Mouse (Mus musculus) CH12.LX (cell line): ENCODE data around the gene Plppr3. TPM values are rescaled to one million over a fixed set of nuclear protein-coding genes. Genes with fewer than 3 reads are reported as not detected.

ENCODE experiments used
- DNase-seq: peaks from one replicate; pipeline ENCODE4 v3.0.0-alpha.2; 2013; ENCODE audit errors: extremely low read depth
- H3K27ac ChIP-seq: 2 replicates; pipeline ENCODE4 v1.5.1; 2012; ENCODE audit warnings: low read depth, mild to moderate bottlenecking, control low read depth, moderate library complexity; ENCODE audit not compliant: insufficient read depth
- H3K27me3 ChIP-seq: replicated peaks from 2 replicates; pipeline ENCODE3; 2012; ENCODE audit warnings: inconsistent platforms
- H3K36me3 ChIP-seq, 2 experiments: replicated peaks in 1 of 2; 2 replicates each; pipeline versions ENCODE3 to v1.6.1; 2012; ENCODE audit warnings: inconsistent platforms in 1 of 2, low read length in 1 of 2, mild to moderate bottlenecking in 1 of 2, mixed read lengths in 1 of 2, moderate library complexity in 1 of 2; ENCODE audit not compliant: control insufficient read depth in 1 of 2, insufficient read depth in 1 of 2
- H3K4me1 ChIP-seq, 2 experiments: 2 replicates each; pipeline ENCODE4 v1.6.1; 2012; ENCODE audit warnings: inconsistent platforms in 1 of 2, moderate library complexity in 1 of 2; ENCODE audit not compliant: insufficient read depth in 2 of 2, control insufficient read depth in 1 of 2
- H3K4me2 ChIP-seq: 2 replicates; pipeline ENCODE4 v1.6.1; 2012; ENCODE audit warnings: low read depth, mild to moderate bottlenecking, control low read depth; ENCODE audit not compliant: poor library complexity, insufficient read depth, severe bottlenecking
- H3K4me3 ChIP-seq, 3 experiments: fragments of 150-350 bp in 1 of 3; sonication (generic) in 1 of 3; replicated peaks in 1 of 3; 2 replicates each; pipeline versions ENCODE3 to v1.5.1; 2011 to 2012; ENCODE audit warnings: low read depth in 2 of 3, low read length in 2 of 3, mild to moderate bottlenecking in 2 of 3, moderate library complexity in 2 of 3, control low read depth in 1 of 3, improper control_type of control experiment in 1 of 3, inconsistent platforms in 1 of 3, mixed read lengths in 1 of 3; ENCODE audit not compliant: poor library complexity in 1 of 3
- H3K79me2 ChIP-seq: replicated peaks from 2 replicates; pipeline ENCODE4 v1.6.1; 2012; ENCODE audit warnings: mild to moderate bottlenecking, moderate library complexity; ENCODE audit not compliant: control insufficient read depth, poor library complexity, insufficient read depth, severe bottlenecking; ENCODE audit errors: extremely low read depth
- H3K9ac ChIP-seq: 2 replicates; pipeline ENCODE4 v1.6.1; 2012; ENCODE audit warnings: low read depth, mild to moderate bottlenecking, control low read depth, moderate library complexity; ENCODE audit not compliant: insufficient read depth
- H3K9me3 ChIP-seq: replicated peaks from 2 replicates; pipeline ENCODE3; 2012; ENCODE audit warnings: low read length, inconsistent platforms, mixed read lengths
- CHD2 ChIP-seq: IDR thresholded peaks from 2 replicates; pipeline ENCODE4 v1.6.1; 2011; ENCODE audit warnings: low read length, improper control_type of control experiment
- CTCF ChIP-seq, 2 experiments: IDR thresholded peaks in 1 of 2; conservative IDR thresholded peaks in 1 of 2; 2 replicates each; pipeline ENCODE4 v1.5.1; 2011 to 2012; ENCODE audit warnings: low read depth in 2 of 2, low read length in 2 of 2, improper control_type of control experiment in 1 of 2, inconsistent platforms in 1 of 2, mild to moderate bottlenecking in 1 of 2, moderate library complexity in 1 of 2
- ELF1 ChIP-seq: IDR thresholded peaks from 2 replicates; pipeline ENCODE4 v1.6.1; 2014; ENCODE audit warnings: low read depth, mild to moderate bottlenecking, inconsistent platforms, low read length, improper control_type of control experiment
- EP300 ChIP-seq: IDR thresholded peaks from 2 replicates; pipeline ENCODE4 v1.6.1; 2011; ENCODE audit warnings: low read length, improper control_type of control experiment
- ETS1 ChIP-seq: conservative IDR thresholded peaks from 2 replicates; pipeline ENCODE4 v1.6.1; 2012; ENCODE audit warnings: low read depth, mild to moderate bottlenecking, inconsistent platforms, low read length, improper control_type of control experiment, moderate library complexity
- GABPA ChIP-seq: IDR thresholded peaks from 2 replicates; pipeline ENCODE4 v1.6.1; 2012; ENCODE audit warnings: low read depth, low read length, improper control_type of control experiment, inconsistent platforms; ENCODE audit not compliant: insufficient replicate concordance
- HCFC1 ChIP-seq: IDR thresholded peaks from 2 replicates; pipeline ENCODE4 v1.6.1; 2012; ENCODE audit warnings: low read depth, mild to moderate bottlenecking, inconsistent platforms, low read length, improper control_type of control experiment
- JUN ChIP-seq: IDR thresholded peaks from 2 replicates; pipeline ENCODE4 v1.6.1; 2011; ENCODE audit warnings: low read depth, mild to moderate bottlenecking, low read length, improper control_type of control experiment, moderate library complexity; ENCODE audit not compliant: insufficient read depth
- JUND ChIP-seq: conservative IDR thresholded peaks from 2 replicates; pipeline ENCODE4 v1.6.1; 2011; ENCODE audit warnings: low read depth, low read length, improper control_type of control experiment
- KAT2A ChIP-seq: IDR thresholded peaks from 2 replicates; pipeline ENCODE4 v1.6.1; 2012; ENCODE audit warnings: low read length, improper control_type of control experiment, inconsistent platforms; ENCODE audit not compliant: insufficient replicate concordance
- MAFK ChIP-seq: IDR thresholded peaks from 2 replicates; pipeline ENCODE4 v1.6.1; 2011; ENCODE audit warnings: low read length, improper control_type of control experiment; ENCODE audit not compliant: insufficient replicate concordance
- MAX ChIP-seq: IDR thresholded peaks from 2 replicates; pipeline ENCODE4 v1.6.1; 2011; ENCODE audit warnings: low read length, improper control_type of control experiment
- MAZ ChIP-seq: IDR thresholded peaks from 2 replicates; pipeline ENCODE4 v1.6.1; 2012; ENCODE audit warnings: low read depth, mild to moderate bottlenecking, inconsistent platforms, low read length, improper control_type of control experiment, moderate library complexity
- MXI1 ChIP-seq: IDR thresholded peaks from 2 replicates; pipeline ENCODE4 v1.6.1; 2011; ENCODE audit warnings: mild to moderate bottlenecking, low read depth, low read length, improper control_type of control experiment
- MYC ChIP-seq: IDR thresholded peaks from 2 replicates; pipeline ENCODE4 v1.6.1; 2011; ENCODE audit warnings: low read depth, mild to moderate bottlenecking, improper control_type of control experiment, low read length
- NRF1 ChIP-seq: IDR thresholded peaks from 2 replicates; pipeline ENCODE4 v1.6.1; 2014; ENCODE audit warnings: low read depth, mild to moderate bottlenecking, inconsistent platforms, low read length, improper control_type of control experiment, moderate library complexity
- PAX5 ChIP-seq: IDR thresholded peaks from 2 replicates; pipeline ENCODE4 v1.6.1; 2012; ENCODE audit warnings: low read length, inconsistent platforms, mixed read lengths
- POLR2A ChIP-seq: IDR thresholded peaks from 2 replicates; pipeline ENCODE4 v1.6.1; 2011; ENCODE audit warnings: low read depth, mild to moderate bottlenecking, improper control_type of control experiment, low read length
- SIN3A ChIP-seq: IDR thresholded peaks from 2 replicates; pipeline ENCODE4 v1.6.1; 2012; ENCODE audit warnings: low read length, improper control_type of control experiment, inconsistent platforms
- SMC3 ChIP-seq: IDR thresholded peaks from 2 replicates; pipeline ENCODE4 v1.6.1; 2011; ENCODE audit warnings: low read depth, low read length, improper control_type of control experiment
- TCF12 ChIP-seq: IDR thresholded peaks from 2 replicates; pipeline ENCODE4 v1.6.1; 2014; ENCODE audit warnings: low read depth, mild to moderate bottlenecking, inconsistent platforms, low read length, improper control_type of control experiment
- UBTF ChIP-seq: IDR thresholded peaks from 2 replicates; pipeline ENCODE4 v1.6.1; 2012; ENCODE audit warnings: low read depth, mild to moderate bottlenecking, inconsistent platforms, low read length, improper control_type of control experiment, moderate library complexity
- USF1 ChIP-seq: IDR thresholded peaks from 2 replicates; pipeline ENCODE4 v1.6.1; 2014; ENCODE audit warnings: low read depth, mild to moderate bottlenecking, inconsistent platforms, low read length, improper control_type of control experiment
- USF2 ChIP-seq: conservative IDR thresholded peaks from 2 replicates; pipeline ENCODE4 v1.6.1; 2011; ENCODE audit warnings: low read depth, low read length, improper control_type of control experiment
- ZKSCAN1 ChIP-seq: IDR thresholded peaks from 2 replicates; pipeline ENCODE4 v1.6.1; 2012; ENCODE audit warnings: low read depth, inconsistent platforms, low read length, improper control_type of control experiment, borderline replicate concordance
- ZMIZ1 ChIP-seq: IDR thresholded peaks from 2 replicates; pipeline ENCODE4 v1.6.1; 2012; ENCODE audit warnings: low read depth, mild to moderate bottlenecking, inconsistent platforms, low read length, improper control_type of control experiment
- ZNF384 ChIP-seq: IDR thresholded peaks from 2 replicates; pipeline ENCODE4 v1.6.1; 2012; ENCODE audit warnings: low read depth, low read length, improper control_type of control experiment, inconsistent platforms
- dilution Hi-C: fragments of 300-500 bp; cut with MboI; formaldehyde crosslinking; loops from 2 replicates; pipeline ENCODE4 v1.14.3; 2020; ENCODE audit warnings: low sequenced_read_pairs; ENCODE audit not compliant: extremely low pct_unique_long_range_greater_than_20kb, extremely low pct_ligation_motif_present
- in situ Hi-C: fragments of 300-500 bp; cut with MboI; formaldehyde crosslinking; loops from 3 replicates; pipeline ENCODE4 v1.14.3; 2019; ENCODE audit warnings: low sequenced_read_pairs, low pct_ligation_motif_present, low pct_unique_long_range_greater_than_20kb, mixed read lengths
- polyA plus RNA-seq: library from polyadenylated mRNA; unstranded; fragments of >175 nt; gene quantifications from 2 replicates; pipeline ENCODE4 v1.2.1, GENCODE M21; 2012; ENCODE audit warnings: low read depth; ENCODE audit not compliant: insufficient read length
- total RNA-seq, 2 experiments: library from RNA; depleted of rRNA; stranded (reverse); fragments of 300-350 nt in 1 of 2; fragments of >200 nt in 1 of 2; gene quantifications; 2 replicates each; pipeline ENCODE4 v1.2.3; 2012 to 2014

Gene Plppr3
- total and polyA plus RNA-seq, 3 experiments, result 0.47 to 3.4 TPM; not detected in 1

- Histone ChIP-seq H3K27me3 (peaks cover 62% of the 10 kb centered on the region), H3K4me3 (no peak within 1 kb of the TSS), H3K4me2 (no peak within 1 kb of the TSS), H3K79me2 (no peaks in the 10 kb centered on the region), H3K9me3 (peaks cover 3% of the 10 kb centered on the region), H3K36me3 (no peaks in the 10 kb centered on the region), H3K27ac (no peak within 1 kb of the TSS), H3K9ac (no peak within 1 kb of the TSS), H3K4me1 (peaks cover 2 to 5% of the 10 kb centered on the region in 2 experiments; a peak in 2 of 4 replicates)
- dilution Hi-C loops (no loop called here), in situ Hi-C loops (no loop called here)
- TF ChIP-seq GABPA (no peak), MYC (no peak), USF2 (no peak), UBTF (no peak), CTCF (conservative IDR thresholded peaks at IDR 0.05 in 1 of 2, IDR thresholded peaks at IDR 0.05 in 1 of 2; ENCODE audit: low read depth in 2 of 2, low read length in 2 of 2) (peak in 1 of 2 experiments; percentile 18; a peak in 2 of 4 replicates), TCF12 (no peak), USF1 (no peak), MAZ (no peak), SIN3A (no peak), ZKSCAN1 (no peak), ZNF384 (0 out of 2 replicates have a peak, but pooled peaks have one; percentile 13), HCFC1 (no peak), JUND (no peak), POLR2A (no peak), ZMIZ1 (no peak), ETS1 (no peak)
- no peak for DNase-seq
Observed at GRCm38 (mm10) chr10:79820782-79821181, 53.7 kb downstream of the Plppr3 start, which contains the start of gene Misp. TSS of gene Misp (plus strand) at chr10:79820989.

GRCm38 (mm10) chr10:79820277-79820676 is 54.2 kb downstream of the Plppr3 start:
- Histone ChIP-seq H3K9ac (no peak overlapping the region), H3K4me3 (no peak overlapping the region), H3K4me2 (no peak overlapping the region), H3K79me2 (no peaks in the 10 kb centered on the region), H3K9me3 (no peaks in the 10 kb centered on the region), H3K36me3 (no peaks in the 10 kb centered on the region), H3K27ac (no peak overlapping the region), H3K27me3 (peaks cover 63% of the 10 kb centered on the region), H3K4me1 (peaks cover 2 to 7% of the 10 kb centered on the region in 2 experiments; a peak in 2 of 4 replicates)
- in situ Hi-C loops, result no loop called here
- no peak for TF ChIP-seq SMC3
- no peak for TF ChIP-seq ELF1
- TF ChIP-seq UBTF, result no peak
- TF ChIP-seq MXI1, result no peak
- no peak for TF ChIP-seq MAZ
- TF ChIP-seq SIN3A, result no peak
- TF ChIP-seq NRF1, result no peak
- TF ChIP-seq EP300, result no peak
- TF ChIP-seq KAT2A, result no peak
- TF ChIP-seq PAX5, result no peak
- no peak for TF ChIP-seq JUND
- no peak for TF ChIP-seq MYC
- TF ChIP-seq GABPA, result no peak
- no peak for TF ChIP-seq JUN
- no peak for TF ChIP-seq MAX
- TF ChIP-seq MAFK, result no peak
- TF ChIP-seq TCF12, result no peak
- no peak for TF ChIP-seq CHD2
- dilution Hi-C loops, result no loop called here
- DNase-seq, result no peak
